Mouse (Mus musculus) limb, embryonic 15.5 days (tissue): ENCODE results near the gene Rnf111. TPM values are rescaled to one million over a fixed set of nuclear protein-coding genes. Genes with fewer than 3 reads are reported as not detected.

ENCODE experiments used
- microRNA-seq: library from miRNA; unstranded; fragments of <30 nt; microRNA quantifications from one replicate; pipeline ENCODE4, GENCODE M21; 2016
- polyA plus RNA-seq: library from polyadenylated mRNA; unstranded; fragments of >200 nt; fragmentation: Nextera tagmentation; extraction: Ambion mirVana; gene quantifications from 2 replicates; pipeline ENCODE4 v1.2.1, GENCODE M21; 2015

Gene Rnf111
- polyA plus RNA-seq, 1 experiment from 2014 or later = 25.5 TPM

Small RNAs within 50 kb of the gene (microRNA-seq; reads per million reads assigned to microRNA genes)
- gene Mir5626 = 3.1 reads per million, percentile 7 among the genes with 10 or more reads in this experiment

Other genes with a start within 250 kb of the Rnf111 start
- gene Ccnb2, start 82.2 kb downstream of the Rnf111 start, polyA plus RNA-seq = 133 and 136 TPM in 2 replicates
- 47.4 and 52.8 TPM in 2 replicates for gene Sltm, start 39.0 kb upstream of the Rnf111 start, polyA plus RNA-seq
- gene Gm10642, start 152.5 kb upstream of the Rnf111 start, polyA plus RNA-seq = 0.23 and 0.35 TPM in 2 replicates
- gene Mindy2, start 153.4 kb upstream of the Rnf111 start, polyA plus RNA-seq = 12.3 and 13.3 TPM in 2 replicates
- 60.0 and 62.9 TPM in 2 replicates for gene Adam10, start 175.3 kb upstream of the Rnf111 start, polyA plus RNA-seq